8 mouse cellular contexts compared by ENCODE assay signal in the genomic region with DNA sequence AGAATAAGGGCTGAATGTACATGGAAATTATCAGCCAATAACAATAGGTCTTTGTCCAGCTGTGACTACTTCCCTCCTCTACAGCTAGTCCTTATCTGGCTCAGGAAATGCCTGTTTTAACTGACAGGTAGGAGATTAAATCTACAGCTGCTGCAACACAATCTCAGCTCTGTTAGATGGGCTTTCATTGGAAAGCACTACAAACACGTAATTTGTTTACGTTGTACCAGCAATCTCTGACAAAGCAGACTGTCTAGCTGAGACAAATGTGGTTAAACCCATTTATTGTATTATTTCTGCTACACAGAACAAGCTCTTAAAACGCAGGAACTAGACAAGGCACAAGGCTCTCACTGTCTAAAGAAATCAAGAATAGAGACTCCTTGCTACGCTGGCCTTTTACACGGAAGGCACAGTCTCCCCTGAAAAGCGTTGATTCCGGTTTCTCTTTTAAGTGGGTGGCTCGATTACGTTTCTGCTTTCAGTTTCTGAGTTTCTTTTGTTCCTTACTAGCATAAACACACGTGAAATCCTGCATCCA.
DNase-seq lines count a peak whose midpoint lies in the region; ATAC-seq lines count a peak whose summit lies in the region.

No protein-coding gene starts in this region.

- H3K27me3 ChIP-seq in kidney, embryonic 14.5 days (ENCODE audit: control insufficient read depth, insufficient read depth, low read length) = no peaks in the 10 kb centered on the region
- 0 out of 2 replicates have a peak, but pooled peaks cover 4% of the 10 kb centered on the region for H3K27me3 ChIP-seq in forebrain, embryonic 12.5 days

- ATAC-seq in kidney, embryonic 14.5 days (ENCODE audit: low FRiP score, low TSS enrichment) = no peak
- ATAC-seq in forebrain, embryonic 12.5 days (ENCODE audit: low FRiP score) = peak; percentile 74; the same call in 1 of the 2 replicates
- peak; percentile 84 for ATAC-seq in inflammation-experienced regulatory T-cells, adult 6 months

- no peaks in the 10 kb centered on the region for H3K9me3 ChIP-seq in kidney, embryonic 14.5 days (ENCODE audit: control insufficient read depth, low read length)
- H3K9me3 ChIP-seq in forebrain, embryonic 12.5 days = no peaks in the 10 kb centered on the region

- DNase-seq in kidney, adult 9 months = peak; percentile 22
- peak; percentile 36 for DNase-seq in mesoderm, embryonic 11.5 days (ENCODE audit: low read depth, low spot score)
- no peak for DNase-seq in cerebellum, adult 11-12 months
- DNase-seq in frontal cortex, postnatal 10 days (ENCODE audit: low spot score in 2 of 2) = no peak
- DNase-seq in kidney, postnatal 10 days = no peak

- 39% methylated on average over 10 of the region's 10 CpGs for WGBS in kidney, embryonic 14.5 days
- WGBS in forebrain, embryonic 12.5 days = 11% methylated on average over 10 of the region's 10 CpGs

- no peaks in the 10 kb centered on the region for H3K36me3 ChIP-seq in kidney, embryonic 14.5 days (ENCODE audit: control insufficient read depth, insufficient read depth, low read length)
- no peaks in the 10 kb centered on the region for H3K36me3 ChIP-seq in forebrain, embryonic 12.5 days (replicated peaks)

- no peak overlapping the region for H3K9ac ChIP-seq in kidney, embryonic 14.5 days (ENCODE audit: low read depth, low read length)
- no peak overlapping the region for H3K9ac ChIP-seq in forebrain, embryonic 12.5 days

- no peak overlapping the region for H3K4me2 ChIP-seq in kidney, embryonic 14.5 days (replicated peaks; ENCODE audit: low read depth, low read length)
- H3K4me2 ChIP-seq in forebrain, embryonic 12.5 days = peak overlapping the region; percentile 44

- no peaks in the 10 kb centered on the region for H3K4me1 ChIP-seq in kidney, embryonic 14.5 days (ENCODE audit: control insufficient read depth, insufficient read depth, low read length)
- peaks cover 11% of the 10 kb centered on the region for H3K4me1 ChIP-seq in forebrain, embryonic 12.5 days

- H3K27ac ChIP-seq in kidney, embryonic 14.5 days (ENCODE audit: low read depth, low read length) = no peak overlapping the region; the same call in 1 of the 2 replicates
- H3K27ac ChIP-seq in forebrain, embryonic 12.5 days = peak overlapping the region; percentile 56; the same call in 1 of the 2 replicates

- H3K4me3 ChIP-seq in kidney, embryonic 14.5 days (ENCODE audit: low read length) = no peak overlapping the region
- peak overlapping the region; percentile 2; the same call in 1 of the 2 replicates for H3K4me3 ChIP-seq in forebrain, embryonic 12.5 days (replicated peaks)

Comparison
In these comparisons a context has a peak if more than half of its experiments do, and no peak if none do; other contexts are left out.
1. DNase-seq: peak in kidney, adult 9 months (single experiment) and mesoderm, embryonic 11.5 days (single experiment); none in cerebellum, adult 11-12 months (single experiment), frontal cortex, postnatal 10 days (0 of 2) and kidney, postnatal 10 days (single experiment).